Mouse (Mus musculus) heart, embryonic 16.5 days (tissue): Measurements from ENCODE around the gene Tgfbr3. TPM values are rescaled to one million over a fixed set of nuclear protein-coding genes. Genes with fewer than 3 reads are reported as not detected.
A peak's percentile ranks its signal among the peaks of the same experiment; 100 is the strongest.

ENCODE experiments used
- ATAC-seq: fragments of 200-750 bp; cut with Nextera tagmentation; replicated peaks from 2 replicates; pipeline ENCODE4 v1.8.0; 2017; ENCODE audit warnings: moderate number of reproducible peaks; ENCODE audit not compliant: insufficient read depth, low FRiP score; ENCODE audit errors: extremely low read depth
- H3K27ac ChIP-seq: fragments of 300-500 bp; sonication (generic); 2 replicates; pipeline ENCODE4 v1.5.1; 2014; ENCODE audit warnings: mild to moderate bottlenecking, low read length, control low read depth, moderate library complexity
- H3K27me3 ChIP-seq: fragments of 300-500 bp; sonication (generic); 2 replicates; pipeline ENCODE4 v1.6.1; 2014; ENCODE audit warnings: low read length, mixed read lengths; ENCODE audit not compliant: control insufficient read depth, insufficient read depth
- H3K36me3 ChIP-seq: fragments of 300-500 bp; sonication (generic); 2 replicates; pipeline ENCODE4 v1.6.1; 2014; ENCODE audit not compliant: control insufficient read depth, insufficient read depth
- H3K4me1 ChIP-seq: fragments of 300-500 bp; sonication (generic); 2 replicates; pipeline ENCODE4 v1.6.1; 2014; ENCODE audit warnings: low read length, mixed read lengths; ENCODE audit not compliant: control insufficient read depth, insufficient read depth
- H3K4me2 ChIP-seq: fragments of 300-500 bp; sonication (generic); 2 replicates; pipeline ENCODE4 v1.6.1; 2014; ENCODE audit warnings: low read depth, mild to moderate bottlenecking, control low read depth, low read length
- H3K4me3 ChIP-seq: fragments of 300-500 bp; sonication (generic); 2 replicates; pipeline ENCODE4 v1.5.1; 2014; ENCODE audit warnings: mild to moderate bottlenecking, control low read depth, low read length
- H3K9ac ChIP-seq: fragments of 300-500 bp; sonication (generic); 2 replicates; pipeline ENCODE4 v1.6.1; 2014; ENCODE audit warnings: low read length, control low read depth
- H3K9me3 ChIP-seq: fragments of 300-500 bp; sonication (generic); replicated peaks from 2 replicates; pipeline ENCODE4 v1.6.1; 2016; ENCODE audit warnings: low read length; ENCODE audit not compliant: control insufficient read depth
- WGBS: fragments of 180-500 bp; shearing (Covaris S2); extraction: QIAGEN DNeasy Blood & Tissue Kit; methylation state at CpG from one replicate; pipeline ENCODE4 v1.1.7; 2014; 5-methylcytosine and 5-hydroxymethylcytosine counted together
- polyA plus RNA-seq: library from polyadenylated mRNA; unstranded; fragments of >200 nt; fragmentation: Nextera tagmentation; extraction: Ambion mirVana; gene quantifications from 2 replicates; pipeline ENCODE4 v1.2.1, GENCODE M21; 2015

The Tgfbr3 gene
- polyA plus RNA-seq, 1 experiment from 2014 or later = 20.1 TPM

GRCm38 (mm10) chr5:107109416-107109815 lies 180.0 kb downstream of the Tgfbr3 start:
- Histone ChIP-seq H3K9me3 (no peaks in the 10 kb centered on the region), H3K27me3 (no peaks in the 10 kb centered on the region), H3K4me1 (peaks cover 14% of the 10 kb centered on the region), H3K36me3 (0 out of 2 replicates have a peak, but pooled peaks cover 6% of the 10 kb centered on the region), H3K27ac (no peak overlapping the region), H3K4me3 (no peak overlapping the region), H3K9ac (no peak overlapping the region), H3K4me2 (no peak overlapping the region)
- no peak for ATAC-seq
- WGBS = 92% methylated on average over 15 of the region's 15 CpGs

DNA sequence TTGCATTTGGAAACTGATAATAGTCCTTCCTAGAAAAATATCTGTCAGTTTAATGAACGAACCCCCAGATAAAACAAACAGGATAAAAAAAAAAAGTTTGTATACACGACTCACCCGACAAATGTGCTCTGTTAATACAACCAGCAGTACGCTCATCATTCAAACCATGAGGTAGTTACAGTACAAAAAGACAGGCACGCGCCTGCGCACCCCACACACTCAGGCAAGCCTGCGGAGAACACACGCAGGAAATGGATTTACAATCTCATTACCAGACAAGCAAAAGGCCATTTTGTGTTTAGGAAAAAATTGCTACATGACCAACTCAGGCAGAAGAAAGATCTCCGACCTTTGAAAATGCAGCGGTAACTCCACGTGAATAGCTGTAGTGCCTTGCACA lies 182.6 kb downstream of the Tgfbr3 start:
- H3K4me1 ChIP-seq = peaks cover 12% of the 10 kb centered on the region
- no peak overlapping the region for H3K4me3 ChIP-seq
- 0 out of 2 replicates have a peak, but pooled peaks cover 6% of the 10 kb centered on the region for H3K36me3 ChIP-seq
- 76% methylated on average over 12 of the region's 12 CpGs for WGBS
- no peak overlapping the region for H3K9ac ChIP-seq
- ATAC-seq = no peak
- no peaks in the 10 kb centered on the region for H3K27me3 ChIP-seq
- H3K27ac ChIP-seq = no peak overlapping the region
- no peaks in the 10 kb centered on the region for H3K9me3 ChIP-seq
- H3K4me2 ChIP-seq = no peak overlapping the region

- H3K27ac ChIP-seq = no peak overlapping the region
- no peak for ATAC-seq
- H3K4me3 ChIP-seq = no peak overlapping the region
- no peak overlapping the region for H3K4me2 ChIP-seq
- no peaks in the 10 kb centered on the region for H3K27me3 ChIP-seq
- no peaks in the 10 kb centered on the region for H3K9me3 ChIP-seq
- WGBS = 78% methylated on average over 2 of the region's 2 CpGs
- H3K9ac ChIP-seq = no peak overlapping the region
- peaks cover 9% of the 10 kb centered on the region for H3K4me1 ChIP-seq
- H3K36me3 ChIP-seq = 0 out of 2 replicates have a peak, but pooled peaks cover 6% of the 10 kb centered on the region
Measured at GRCm38 (mm10) chr5:107106139-107106538, 183.3 kb downstream of the Tgfbr3 start.

DNA sequence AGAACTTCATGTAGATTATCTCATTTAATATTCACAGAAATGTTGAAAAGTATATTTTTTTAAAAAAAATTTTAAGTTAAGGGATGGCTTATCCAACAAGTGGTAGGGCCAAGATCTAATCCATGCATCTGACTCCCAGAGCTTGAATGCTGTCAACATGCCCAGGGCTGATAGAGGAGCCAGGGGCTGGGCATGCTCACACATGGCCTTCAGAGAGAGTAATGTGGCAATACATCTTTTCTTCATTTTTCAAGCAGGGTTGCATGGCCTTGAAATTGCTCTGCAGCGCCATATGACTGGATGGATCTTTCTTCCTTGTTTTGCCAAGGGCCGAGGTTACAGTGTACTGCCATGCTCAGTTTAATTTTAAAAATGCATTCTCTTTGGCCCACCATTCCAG lies 185.8 kb downstream of the Tgfbr3 start:
- 92% methylated on average over 2 of the region's 2 CpGs for WGBS
- Histone ChIP-seq H3K27me3 (no peaks in the 10 kb centered on the region), H3K9me3 (no peaks in the 10 kb centered on the region), H3K9ac (no peak overlapping the region), H3K27ac (no peak overlapping the region), H3K36me3 (0 out of 2 replicates have a peak, but pooled peaks cover 3% of the 10 kb centered on the region), H3K4me3 (no peak overlapping the region), H3K4me2 (no peak overlapping the region), H3K4me1 (no peaks in the 10 kb centered on the region)
- no peak for ATAC-seq

GRCm38 (mm10) chr5:107102916-107103315 lies 186.5 kb downstream of the Tgfbr3 start:
- H3K9ac ChIP-seq = no peak overlapping the region
- WGBS = 78% methylated on average over 4 of the region's 4 CpGs
- H3K4me1 ChIP-seq = no peaks in the 10 kb centered on the region
- no peak overlapping the region for H3K4me3 ChIP-seq
- H3K4me2 ChIP-seq = no peak overlapping the region
- H3K9me3 ChIP-seq = no peaks in the 10 kb centered on the region
- H3K27me3 ChIP-seq = no peaks in the 10 kb centered on the region
- 0 out of 2 replicates have a peak, but pooled peaks cover under 1% of the 10 kb centered on the region for H3K36me3 ChIP-seq
- H3K27ac ChIP-seq = no peak overlapping the region
- no peak for ATAC-seq

- H3K4me1 ChIP-seq = no peaks in the 10 kb centered on the region
- H3K27ac ChIP-seq = no peak overlapping the region
- 75% methylated on average over 4 of the region's 4 CpGs for WGBS
Measured at GRCm38 (mm10) chr5:107101684-107102083, 187.7 kb downstream of the Tgfbr3 start.

DNA sequence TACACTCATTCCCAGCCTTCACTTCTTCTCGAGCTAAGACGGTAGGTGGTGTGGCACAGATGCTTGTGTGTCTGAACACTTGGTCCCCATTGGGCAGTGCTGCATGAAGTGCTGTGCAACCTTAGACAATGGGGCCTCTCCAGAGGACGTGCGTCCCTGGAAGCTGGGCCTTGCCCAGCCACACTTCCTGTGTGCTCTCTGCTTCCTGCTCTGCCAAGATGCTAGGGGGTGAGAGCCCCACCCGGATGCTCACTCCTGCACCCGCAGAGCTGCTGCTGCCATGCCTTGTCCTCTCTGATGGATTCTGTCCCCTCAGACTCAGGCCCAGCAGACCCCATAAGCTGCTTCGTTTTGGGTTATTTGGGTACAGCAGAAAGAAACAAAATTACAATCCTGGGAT lies 188.3 kb downstream of the Tgfbr3 start:
- no peaks in the 10 kb centered on the region for H3K27me3 ChIP-seq
- no peak for ATAC-seq
- no peak overlapping the region for H3K4me3 ChIP-seq
- H3K4me1 ChIP-seq = no peaks in the 10 kb centered on the region
- 55% methylated on average over 7 of the region's 7 CpGs for WGBS
- H3K36me3 ChIP-seq = no peaks in the 10 kb centered on the region
- H3K9ac ChIP-seq = no peak overlapping the region
- no peak overlapping the region for H3K4me2 ChIP-seq
- H3K9me3 ChIP-seq = no peaks in the 10 kb centered on the region
- H3K27ac ChIP-seq = no peak overlapping the region

More at GRCm38 (mm10) chr5:107101684-107102083, 187.7 kb downstream of the Tgfbr3 start:
- no peak overlapping the region for H3K4me3 ChIP-seq
- H3K9me3 ChIP-seq = no peaks in the 10 kb centered on the region
- H3K27me3 ChIP-seq = no peaks in the 10 kb centered on the region
- no peaks in the 10 kb centered on the region for H3K36me3 ChIP-seq
- no peak overlapping the region for H3K4me2 ChIP-seq
- no peak for ATAC-seq
- no peak overlapping the region for H3K9ac ChIP-seq

GRCm38 (mm10) chr5:107099634-107100033 lies 189.8 kb downstream of the Tgfbr3 start:
- Histone ChIP-seq H3K4me1 (no peaks in the 10 kb centered on the region), H3K4me2 (no peak overlapping the region), H3K36me3 (no peaks in the 10 kb centered on the region), H3K27me3 (no peaks in the 10 kb centered on the region), H3K9me3 (no peaks in the 10 kb centered on the region), H3K27ac (no peak overlapping the region), H3K4me3 (no peak overlapping the region), H3K9ac (no peak overlapping the region)
- WGBS = 73% methylated on average over 3 of the region's 3 CpGs
- no peak for ATAC-seq

DNA sequence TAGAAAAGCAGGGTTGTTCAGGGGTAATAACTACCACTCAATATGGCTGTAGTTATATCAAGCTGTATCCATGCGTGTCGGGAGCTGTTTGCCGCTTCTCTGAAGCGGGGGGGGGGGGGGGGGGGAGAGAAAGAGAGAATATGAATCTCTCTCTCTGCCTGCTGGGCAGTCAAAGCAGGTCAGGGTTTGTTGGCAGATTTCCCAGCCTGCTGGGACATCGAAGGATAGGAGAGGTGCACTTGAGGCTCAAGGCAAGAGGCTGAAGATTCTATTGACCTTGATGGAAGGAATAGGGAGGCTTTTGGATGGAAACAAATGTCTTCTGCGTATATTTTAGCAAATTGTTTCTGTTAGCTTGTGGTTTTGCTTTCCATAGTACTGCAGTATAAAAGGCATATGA lies 190.4 kb downstream of the Tgfbr3 start:
- no peak overlapping the region for H3K4me2 ChIP-seq
- H3K36me3 ChIP-seq = no peaks in the 10 kb centered on the region
- no peak overlapping the region for H3K9ac ChIP-seq
- no peaks in the 10 kb centered on the region for H3K9me3 ChIP-seq
- no peaks in the 10 kb centered on the region for H3K27me3 ChIP-seq
- no peak overlapping the region for H3K27ac ChIP-seq
- peak; percentile 34; the same call in 1 of the 2 replicates for ATAC-seq
- no peaks in the 10 kb centered on the region for H3K4me1 ChIP-seq
- no peak overlapping the region for H3K4me3 ChIP-seq
- WGBS = 35% methylated on average over 5 of the region's 6 CpGs
